9 mouse cellular contexts compared by ENCODE assay signal in the genomic region with DNA sequence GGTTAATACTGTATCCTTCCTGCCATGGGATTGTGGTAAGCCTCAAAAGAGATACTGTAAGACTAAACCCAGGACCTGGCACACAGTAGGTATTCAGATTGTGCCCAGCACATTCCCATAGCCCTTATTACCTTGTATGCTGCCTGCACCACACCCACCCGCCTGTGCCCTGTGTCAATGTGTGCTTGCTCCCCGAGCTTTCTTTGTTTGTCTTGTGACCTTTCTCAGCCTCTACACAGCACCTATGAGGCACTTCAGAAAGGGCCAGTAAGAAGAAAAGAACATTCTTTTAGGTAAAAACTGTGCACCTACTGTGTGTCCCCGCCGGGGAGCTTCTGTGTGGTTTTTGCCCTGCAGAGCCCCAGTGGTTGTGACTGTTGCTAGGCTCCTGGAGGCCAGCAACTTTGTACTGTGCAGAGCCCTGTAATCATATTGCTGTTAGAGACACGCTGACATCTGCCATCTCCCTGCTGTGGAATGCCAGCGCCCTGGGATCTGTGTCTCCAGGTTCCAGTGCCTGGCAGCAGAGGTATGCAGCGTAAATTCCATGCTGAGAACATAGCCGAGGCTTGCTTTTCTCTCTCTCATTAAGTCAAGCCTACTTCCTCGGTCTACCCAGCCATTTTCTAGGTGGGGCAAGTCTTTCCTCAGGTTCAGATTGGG. TPM values are rescaled to one million over a fixed set of nuclear protein-coding genes. Genes with fewer than 3 reads are reported as not detected.
DNase-seq lines count a peak whose midpoint lies in the region; ATAC-seq lines count a peak whose summit lies in the region.
"Had no signal": no experiment of that assay in that cellular context is flagged by ENCODE, and none has a peak within 500 bp of the region (broad histone marks: within the 10 kb centered on the region; RNA-seq: fewer than 3 reads in every experiment).

No protein-coding gene starts in this region.

- peak; percentile 57 for DNase-seq in kidney, adult 11 months
- no peak for DNase-seq in kidney, adult 18-20 months
- DNase-seq in forelimb bud, embryonic 11.5 days (ENCODE audit: low read depth, low spot score) = peak; percentile 73
- peak; percentile 47 to 71 for DNase-seq in kidney, postnatal 4 days
- no peak for DNase-seq in adrenal gland, postnatal 4 days (ENCODE audit: low spot score in 2 of 2)
- no peak for DNase-seq in cerebellum, adult 11-12 months

- no peaks in the 10 kb centered on the region for H3K27me3 ChIP-seq in stomach, embryonic 14.5 days (ENCODE audit: control insufficient read depth, insufficient read depth, low read length)
- H3K27me3 ChIP-seq: neural tube, embryonic 12.5 days had no signal

- no peak overlapping the region for H3K9ac ChIP-seq in stomach, embryonic 14.5 days (replicated peaks; ENCODE audit: low read depth, low read length)
- H3K9ac ChIP-seq: liver, embryonic 14.5 days; neural tube, embryonic 12.5 days had no signal

- H3K4me3 ChIP-seq in stomach, embryonic 14.5 days (ENCODE audit: low read depth, low read length) = no peak overlapping the region
- H3K4me3 ChIP-seq: neural tube, embryonic 12.5 days had no signal

- H3K9me3 ChIP-seq in stomach, embryonic 14.5 days (ENCODE audit: control insufficient read depth, low read depth, low read length) = no peaks in the 10 kb centered on the region
- H3K9me3 ChIP-seq: neural tube, embryonic 12.5 days had no signal

- H3K27ac ChIP-seq in stomach, embryonic 14.5 days (ENCODE audit: low read length) = peak overlapping the region; percentile 68
- H3K27ac ChIP-seq: liver, embryonic 14.5 days had no signal

- H3K4me2 ChIP-seq in stomach, embryonic 14.5 days (replicated peaks; ENCODE audit: low read depth, low read length) = no peak overlapping the region
- H3K4me2 ChIP-seq: neural tube, embryonic 12.5 days had no signal

- WGBS in stomach, embryonic 14.5 days = 22% methylated on average over 9 of the region's 9 CpGs

- H3K36me3 ChIP-seq in stomach, embryonic 14.5 days (ENCODE audit: control insufficient read depth, insufficient read depth, low read length) = no peaks in the 10 kb centered on the region

- ATAC-seq in stomach, embryonic 14.5 days (ENCODE audit: insufficient number of reproducible peaks, insufficient read depth, low FRiP score, low read depth) = peak; percentile 24; the same call in 1 of the 2 replicates

- H3K4me1 ChIP-seq in stomach, embryonic 14.5 days (ENCODE audit: control insufficient read depth, insufficient read depth, low read length) = peaks cover 31% of the 10 kb centered on the region

RNA-seq across cellular contexts. Expression of gene Arrb1, which starts 18.1 kb away (rescaled TPM):
- 4.0 and 5.4 TPM in 2 replicates for polyA plus RNA-seq in stomach, embryonic 14.5 days (2014; fragmentation: Nextera tagmentation; extraction: Ambion mirVana)
- 10 to 100 TPM; 74.9 to 76.9 TPM for total RNA-seq in adrenal gland, postnatal 4 days (2021)

Comparison
In these comparisons a context has a peak if more than half of its experiments do, and no peak if none do; other contexts are left out.
1. DNase-seq: peak in kidney, adult 11 months (single experiment), forelimb bud, embryonic 11.5 days (single experiment) and kidney, postnatal 4 days (2 of 2); none in kidney, adult 18-20 months (single experiment), adrenal gland, postnatal 4 days (0 of 2) and cerebellum, adult 11-12 months (single experiment).